Mouse (Mus musculus): Measurements from ENCODE around the gene Litaf.
"Not testable (repeated sequence)": the region's sequence is repeated elsewhere in the genome, so short reads cannot be mapped to it uniquely, and the experiment has no call there.

The Litaf gene

GRCm38 (mm10) chr16:10992090-10993031 lies 73.6 kb downstream of the Litaf start:
- no peak for DNase-seq (ENCODE audit: low read depth, low spot score)

GRCm38 (mm10) chr16:10991737-10992089 lies 74.2 kb downstream of the Litaf start:
- DNase-seq (ENCODE audit: low read depth, low spot score): no peak

- no peak for DNase-seq (ENCODE audit: low read depth, low spot score)
These were observed 75.2 kb downstream of the Litaf start for GRCm38 (mm10) chr16:10990763-10991162.

GRCm38 (mm10) chr16:10989896-10990295 lies 76.1 kb downstream of the Litaf start:
- no peak for DNase-seq (ENCODE audit: low read depth, low spot score)

GRCm38 (mm10) chr16:10989361-10989760 lies 76.6 kb downstream of the Litaf start:
- no peak for DNase-seq (ENCODE audit: low read depth, low spot score)

GRCm38 (mm10) chr16:10988261-10988660 lies 77.7 kb downstream of the Litaf start:
- no peak for DNase-seq (ENCODE audit: low read depth, low spot score)

GRCm38 (mm10) chr16:10984534-10984933 lies 81.4 kb downstream of the Litaf start:
- no peak for DNase-seq (ENCODE audit: low read depth, low spot score)

GRCm38 (mm10) chr16:10981493-10982070 lies 84.4 kb downstream of the Litaf start:
- no peak for DNase-seq (ENCODE audit: low read depth, low spot score)

GRCm38 (mm10) chr16:10979064-10979803 lies 86.7 kb downstream of the Litaf start:
- no peak for DNase-seq (ENCODE audit: low read depth, low spot score)

- no peak for DNase-seq (ENCODE audit: low read depth, low spot score)
These were observed 88.1 kb downstream of the Litaf start for GRCm38 (mm10) chr16:10977877-10978276.

- DNase-seq (ENCODE audit: low read depth, low spot score): no peak
These were observed 89.7 kb downstream of the Litaf start for GRCm38 (mm10) chr16:10976202-10976631.

GRCm38 (mm10) chr16:10974939-10975338 lies 91.0 kb downstream of the Litaf start:
- DNase-seq (ENCODE audit: low read depth, low spot score): no peak

GRCm38 (mm10) chr16:10974037-10974446 lies 91.9 kb downstream of the Litaf start:
- DNase-seq (ENCODE audit: low read depth, low spot score): peak; percentile 20

GRCm38 (mm10) chr16:10972259-10972658 lies 93.7 kb downstream of the Litaf start:
- DNase-seq (ENCODE audit: low read depth, low spot score): no peak

- not testable (repeated sequence) for DNase-seq (ENCODE audit: low read depth, low spot score)
These were observed 96.0 kb downstream of the Litaf start for GRCm38 (mm10) chr16:10969944-10970343.

GRCm38 (mm10) chr16:10969342-10969741 lies 96.6 kb downstream of the Litaf start:
- no peak for DNase-seq (ENCODE audit: low read depth, low spot score)

GRCm38 (mm10) chr16:10968299-10968698 lies 97.7 kb downstream of the Litaf start:
- no peak for DNase-seq (ENCODE audit: low read depth, low spot score)

GRCm38 (mm10) chr16:10967756-10968155 lies 98.2 kb downstream of the Litaf start:
- DNase-seq (ENCODE audit: low read depth, low spot score): no peak

- no peak for DNase-seq (ENCODE audit: low read depth, low spot score)
These were observed 98.9 kb downstream of the Litaf start for GRCm38 (mm10) chr16:10967013-10967412.

- DNase-seq (ENCODE audit: low read depth, low spot score): no peak
These were observed 100.9 kb downstream of the Litaf start for GRCm38 (mm10) chr16:10965034-10965433.

- DNase-seq (ENCODE audit: low read depth, low spot score): no peak
These were observed 105.0 kb downstream of the Litaf start for GRCm38 (mm10) chr16:10960916-10961315.

GRCm38 (mm10) chr16:10958763-10959440 lies 107.1 kb downstream of the Litaf start:
- DNase-seq (ENCODE audit: low read depth, low spot score): no peak
